Mouse (Mus musculus): ENCODE results near the gene Kcnj8. TPM values are rescaled to one million over a fixed set of nuclear protein-coding genes. Genes with fewer than 3 reads are reported as not detected.
A peak's percentile ranks its signal among the peaks of the same experiment; 100 is the strongest.

The Kcnj8 gene
- total RNA-seq, 2 experiments from 2014 or later = 20.7 to 21.4 TPM

DNA sequence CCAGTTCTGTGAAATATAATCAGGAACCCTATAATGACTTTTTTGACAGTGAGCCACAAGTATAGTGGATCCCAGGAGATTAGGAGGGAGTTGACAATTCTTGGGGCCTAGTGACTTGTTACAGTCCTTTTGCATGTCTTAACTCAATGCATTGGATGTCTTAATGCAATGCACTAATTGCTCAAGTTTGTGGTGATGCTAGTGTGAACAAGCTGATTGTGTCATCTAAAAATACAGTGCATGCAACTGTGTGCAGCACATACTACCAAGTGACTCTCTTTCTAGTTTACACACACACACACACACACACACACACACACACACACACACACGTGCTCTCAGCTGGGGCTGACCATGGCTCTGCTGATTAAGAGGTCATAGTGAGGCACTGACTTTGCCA is 15.4 kb downstream of the Kcnj8 start:
- intact Hi-C loops (cut with DNase I; ENCODE audit: low total_unique reads) = no loop called here
- DNase-seq = no peak

DNA sequence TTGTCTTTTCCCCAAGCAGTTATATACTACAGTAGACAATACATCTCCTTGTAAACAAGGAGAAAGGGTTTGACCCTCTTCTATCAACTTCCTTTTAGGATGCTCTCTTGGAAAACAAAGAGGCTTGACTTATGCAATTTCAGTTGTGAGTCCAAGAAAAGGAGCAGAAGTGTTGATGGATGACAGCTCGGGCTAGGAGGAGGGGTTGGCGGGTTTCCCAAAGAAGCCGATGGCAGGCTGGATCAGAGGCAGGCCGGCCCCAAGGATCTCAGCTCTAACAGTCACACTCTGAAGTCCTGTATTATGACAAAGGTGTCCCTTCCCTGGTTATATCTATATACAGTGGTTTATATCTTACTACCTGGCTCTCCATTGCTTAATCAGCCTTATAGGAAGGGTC is 19.9 kb downstream of the Kcnj8 start:
- intact Hi-C loops (cut with DNase I; ENCODE audit: low total_unique reads) = no loop called here
- DNase-seq = no peak

DNA sequence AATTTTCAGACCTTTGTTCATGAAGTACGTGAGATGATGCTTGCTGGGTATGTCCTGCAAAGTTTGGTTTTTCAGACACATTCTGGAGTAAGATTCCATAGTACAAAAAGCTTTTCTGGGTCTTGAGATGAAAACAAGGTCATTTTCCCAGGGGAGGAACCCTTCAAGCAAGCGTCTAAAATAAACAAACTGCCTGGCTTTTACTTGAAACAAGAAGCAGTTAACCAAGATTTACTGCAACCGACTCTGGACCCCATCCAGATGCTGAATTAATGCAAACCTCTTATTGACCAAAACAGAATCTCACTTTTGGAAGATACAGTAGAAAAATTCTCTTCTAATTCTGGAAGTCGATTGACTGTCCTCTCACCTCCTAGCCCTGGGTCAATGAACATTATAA is 20.5 kb downstream of the Kcnj8 start:
- intact Hi-C loops (cut with DNase I; ENCODE audit: low total_unique reads) = no loop called here
- DNase-seq = no peak

DNA sequence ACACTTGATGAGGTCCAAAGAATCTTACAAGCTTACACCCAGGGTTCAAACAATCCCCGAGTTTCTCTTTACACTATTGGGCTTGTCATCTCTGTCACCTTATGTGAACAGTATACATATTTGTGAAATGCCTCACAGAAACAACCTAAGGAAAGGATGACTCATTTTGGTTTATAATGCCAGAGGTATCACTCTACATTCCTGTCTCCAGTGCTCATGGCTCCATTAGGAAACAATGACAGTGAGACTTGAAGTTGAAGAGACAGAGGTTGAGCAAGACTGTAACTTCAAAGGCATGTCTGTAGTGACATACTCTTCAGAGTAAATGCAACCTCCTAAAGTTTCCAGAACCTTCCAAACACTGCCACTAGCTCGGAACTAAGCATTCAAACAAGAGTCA is 23.0 kb downstream of the Kcnj8 start:
- no peak for DNase-seq
- intact Hi-C loops (cut with DNase I; ENCODE audit: low total_unique reads) = no loop called here

DNA sequence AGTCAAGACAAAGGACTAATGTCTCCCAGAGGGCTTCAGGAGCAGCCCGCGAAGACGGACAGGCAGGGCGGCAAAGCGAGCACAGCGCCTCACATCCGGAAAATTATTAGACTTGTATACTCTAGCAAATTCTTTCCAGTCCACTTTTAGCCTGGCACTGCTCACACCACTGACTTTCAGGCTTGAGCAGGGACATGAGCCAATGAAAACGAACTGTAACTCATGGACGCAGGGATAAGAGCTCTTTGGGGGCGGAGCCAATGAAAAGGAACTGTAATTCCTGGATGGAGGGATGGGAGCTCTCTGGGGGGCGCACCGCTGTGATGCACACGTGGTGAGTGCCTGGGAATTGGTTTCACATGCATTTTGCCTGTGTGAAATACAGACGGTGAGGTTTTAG is 26.3 kb downstream of the Kcnj8 start:
- no peak for DNase-seq
- intact Hi-C loops (cut with DNase I; ENCODE audit: low total_unique reads) = no loop called here

DNA sequence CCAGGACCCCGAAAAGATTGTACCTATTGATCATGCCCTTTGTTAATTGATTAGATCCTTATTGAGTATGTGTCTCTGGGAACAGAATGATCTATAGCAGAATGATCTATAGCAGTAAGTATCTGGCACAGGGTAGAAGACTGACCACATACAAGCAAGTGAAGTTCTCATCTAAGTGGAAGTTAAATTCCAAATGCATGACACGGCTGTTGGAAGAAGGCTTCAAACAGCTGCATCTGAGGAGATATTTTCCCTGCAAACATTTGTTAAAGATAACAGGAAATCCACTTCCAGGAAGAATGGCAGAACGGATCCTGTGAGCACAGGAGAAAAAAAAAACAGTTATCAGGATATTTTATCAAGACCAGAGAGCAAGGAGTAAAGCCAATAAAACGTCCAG is 27.8 kb downstream of the Kcnj8 start:
- DNase-seq = no peak
- intact Hi-C loops (cut with DNase I; ENCODE audit: low total_unique reads) = no loop called here

GRCm38 (mm10) chr6:142542800-142543175 is 28.6 kb downstream of the Kcnj8 start:
- intact Hi-C loops (cut with DNase I; ENCODE audit: low total_unique reads) = no loop called here
- no peak for DNase-seq

- no peak for DNase-seq
- intact Hi-C loops (cut with DNase I; ENCODE audit: low total_unique reads) = no loop called here
Observed at GRCm38 (mm10) chr6:142542082-142542799, 29.2 kb downstream of the Kcnj8 start.

DNA sequence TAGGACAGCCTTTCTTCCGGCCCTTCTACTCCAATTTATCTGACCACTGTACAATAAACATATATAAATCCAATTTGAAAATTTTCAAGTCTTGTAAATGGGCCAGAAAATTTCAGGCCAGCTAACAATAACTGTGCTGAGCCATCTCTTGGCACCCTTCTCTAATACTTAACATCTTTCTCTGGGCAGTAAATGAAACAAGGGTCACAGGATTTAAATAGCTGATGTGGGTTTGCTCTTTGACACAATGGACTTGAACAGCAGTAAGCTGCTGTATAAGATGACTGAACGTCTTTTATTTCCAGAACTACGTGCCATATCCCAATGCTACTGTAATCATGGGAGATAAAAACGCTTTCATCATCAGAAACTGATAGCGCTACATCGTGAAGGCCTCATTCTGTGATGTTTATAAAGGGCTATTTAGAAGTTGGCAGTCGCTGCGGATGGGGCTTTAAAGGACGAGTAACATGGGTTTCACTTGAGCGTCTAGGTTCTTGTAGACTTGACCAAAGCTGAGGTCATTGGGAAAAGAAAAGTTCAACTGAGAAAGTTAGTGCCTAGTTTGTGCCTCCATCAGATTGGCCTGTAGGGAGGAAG is 30.8 kb downstream of the Kcnj8 start:
- intact Hi-C loops (cut with DNase I; ENCODE audit: low total_unique reads) = no loop called here
- no peak for DNase-seq

DNA sequence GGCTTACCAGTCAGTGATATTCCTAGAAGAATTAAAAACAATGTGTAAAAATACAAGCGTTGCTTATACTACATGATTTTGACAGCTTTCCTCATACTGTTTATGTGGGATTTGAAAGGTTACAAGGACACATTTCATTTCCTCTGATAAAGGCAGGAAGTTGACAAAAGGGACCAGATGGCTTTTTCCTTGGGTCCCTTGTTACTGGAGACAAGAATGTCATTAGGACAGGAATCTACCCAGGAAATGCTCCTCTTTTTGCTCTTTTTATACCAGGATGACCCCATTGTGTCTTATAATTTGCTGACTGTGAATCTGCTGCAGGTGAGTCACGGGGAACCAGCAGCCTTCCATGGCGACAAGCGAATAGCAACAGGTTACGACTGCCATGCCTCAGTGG is 31.3 kb downstream of the Kcnj8 start:
- intact Hi-C loops (cut with DNase I; ENCODE audit: low total_unique reads) = no loop called here
- no peak for DNase-seq

DNA sequence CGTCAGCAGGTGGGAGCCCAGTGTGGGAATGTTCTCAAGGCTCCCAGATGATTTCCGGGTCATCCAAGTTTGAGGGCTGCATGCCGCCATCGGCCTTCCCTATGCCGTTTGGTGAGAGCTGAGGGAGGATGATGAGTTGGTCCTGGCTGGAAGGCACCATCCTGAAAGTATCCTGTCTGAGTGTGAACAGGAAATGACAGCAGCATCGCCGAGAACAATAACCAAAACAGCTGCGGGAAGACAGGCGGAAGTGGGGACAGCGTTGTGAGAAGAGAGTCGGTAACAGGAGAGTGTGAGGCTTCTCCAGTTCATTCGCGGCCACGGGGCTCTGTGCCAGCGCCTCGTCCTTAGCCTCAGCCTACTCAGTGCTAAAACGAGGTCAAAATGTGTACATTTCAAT is 32.9 kb downstream of the Kcnj8 start:
- peak; percentile 57 for DNase-seq
- intact Hi-C loops (cut with DNase I; ENCODE audit: low total_unique reads) = no loop called here

DNA sequence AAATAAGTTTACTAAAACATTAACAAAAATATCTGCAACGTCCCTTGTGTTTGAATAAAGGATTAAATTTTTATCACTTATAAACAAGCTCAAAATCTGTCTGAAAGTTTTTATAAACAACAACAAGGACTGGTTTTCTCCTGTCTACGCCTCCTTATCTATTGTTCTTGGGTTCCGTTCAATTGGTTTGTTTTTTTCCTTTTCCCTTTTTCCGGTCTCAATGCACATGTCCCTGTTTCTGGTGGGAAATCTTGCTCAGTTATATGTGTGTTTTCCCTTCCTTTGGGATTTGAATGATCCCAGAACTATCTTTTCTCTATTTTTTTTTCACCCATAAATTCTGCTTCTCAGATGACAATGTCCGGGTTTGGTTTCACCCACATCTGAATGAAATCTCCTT is 38.0 kb downstream of the Kcnj8 start:
- intact Hi-C loops (cut with DNase I; ENCODE audit: low total_unique reads) = no loop called here
- DNase-seq = no peak

- no peak for DNase-seq
- intact Hi-C loops (cut with DNase I; ENCODE audit: low total_unique reads) = no loop called here
Observed at GRCm38 (mm10) chr6:142532686-142533085, 38.7 kb downstream of the Kcnj8 start.

GRCm38 (mm10) chr6:142532141-142532540 is 39.3 kb downstream of the Kcnj8 start:
- intact Hi-C loops (cut with DNase I; ENCODE audit: low total_unique reads) = no loop called here

DNA sequence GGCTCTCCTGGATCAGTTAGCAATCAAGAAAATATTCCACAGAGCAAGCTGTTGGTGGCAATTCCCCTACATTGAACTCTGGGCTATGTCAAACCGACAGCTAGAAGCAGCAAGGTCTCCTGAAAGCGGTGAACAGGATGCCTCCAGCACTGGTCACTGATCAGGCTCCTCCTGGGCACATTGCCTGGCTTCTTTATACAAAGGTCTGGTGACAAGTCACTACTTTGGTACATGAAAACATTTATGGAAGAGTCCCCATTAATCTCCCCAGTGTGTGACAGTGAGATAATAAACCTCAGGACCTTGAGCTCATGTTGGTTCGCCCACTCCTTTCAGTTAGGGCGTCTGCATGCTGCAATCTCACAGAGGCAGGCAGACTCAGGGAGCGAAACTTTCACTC is 41.0 kb downstream of the Kcnj8 start:
- no peak for DNase-seq
- intact Hi-C loops (cut with DNase I; ENCODE audit: low total_unique reads) = no loop called here

More at GRCm38 (mm10) chr6:142532141-142532540, 39.3 kb downstream of the Kcnj8 start:
- no peak for DNase-seq

DNA sequence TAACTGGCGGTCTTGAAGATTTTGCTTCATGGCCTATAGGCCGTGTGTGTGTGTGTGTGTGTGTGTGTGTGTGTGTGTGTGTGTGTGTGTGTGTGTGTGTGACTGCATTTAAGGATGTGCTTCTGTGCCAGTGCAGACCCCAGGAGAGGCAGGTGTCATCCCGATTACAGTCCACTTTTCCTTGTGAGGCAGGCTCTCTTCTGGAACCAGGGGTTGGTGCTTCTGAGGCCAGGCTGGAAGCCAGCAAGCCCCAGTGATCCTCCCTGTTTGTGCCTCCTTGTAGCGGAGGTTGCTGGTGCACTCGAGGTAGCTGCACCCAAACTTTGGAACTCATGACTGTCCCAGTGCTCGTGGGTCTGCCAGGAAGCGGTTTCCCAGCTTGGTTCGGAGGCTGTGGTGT is 41.7 kb downstream of the Kcnj8 start:
- intact Hi-C loops (cut with DNase I; ENCODE audit: low total_unique reads) = no loop called here
- no peak for DNase-seq

DNA sequence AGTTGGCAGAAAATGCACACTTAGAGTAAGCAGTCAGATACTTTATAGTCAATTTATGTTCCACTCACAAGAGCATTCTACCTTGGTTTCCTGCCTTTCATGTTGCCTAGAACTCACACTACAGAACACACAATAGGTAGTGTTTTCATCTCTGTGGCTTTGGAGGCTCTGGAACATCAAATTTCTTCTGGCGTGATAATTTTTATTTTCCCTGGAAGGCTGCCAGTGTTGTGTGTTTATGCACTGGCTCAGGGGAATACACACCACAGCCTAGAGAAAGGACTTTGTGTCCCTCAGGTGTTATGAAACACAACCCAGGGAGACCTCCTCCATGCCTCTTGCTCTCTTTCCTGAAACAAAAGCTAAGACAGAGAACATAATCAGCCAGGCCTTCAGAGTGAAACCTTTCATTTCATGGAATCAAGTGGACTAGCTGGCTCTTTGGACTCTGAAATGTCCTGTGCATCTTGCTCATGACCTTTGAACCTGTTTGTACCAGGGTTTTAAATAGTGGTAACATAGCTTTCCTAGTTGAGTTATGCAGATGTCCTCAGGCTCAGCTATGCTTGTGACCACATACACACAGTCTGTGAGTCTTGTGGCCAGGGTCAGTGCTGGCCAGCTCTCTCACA is 43.4 kb downstream of the Kcnj8 start:
- intact Hi-C loops (cut with DNase I; ENCODE audit: low total_unique reads) = no loop called here
- DNase-seq = no peak

DNA sequence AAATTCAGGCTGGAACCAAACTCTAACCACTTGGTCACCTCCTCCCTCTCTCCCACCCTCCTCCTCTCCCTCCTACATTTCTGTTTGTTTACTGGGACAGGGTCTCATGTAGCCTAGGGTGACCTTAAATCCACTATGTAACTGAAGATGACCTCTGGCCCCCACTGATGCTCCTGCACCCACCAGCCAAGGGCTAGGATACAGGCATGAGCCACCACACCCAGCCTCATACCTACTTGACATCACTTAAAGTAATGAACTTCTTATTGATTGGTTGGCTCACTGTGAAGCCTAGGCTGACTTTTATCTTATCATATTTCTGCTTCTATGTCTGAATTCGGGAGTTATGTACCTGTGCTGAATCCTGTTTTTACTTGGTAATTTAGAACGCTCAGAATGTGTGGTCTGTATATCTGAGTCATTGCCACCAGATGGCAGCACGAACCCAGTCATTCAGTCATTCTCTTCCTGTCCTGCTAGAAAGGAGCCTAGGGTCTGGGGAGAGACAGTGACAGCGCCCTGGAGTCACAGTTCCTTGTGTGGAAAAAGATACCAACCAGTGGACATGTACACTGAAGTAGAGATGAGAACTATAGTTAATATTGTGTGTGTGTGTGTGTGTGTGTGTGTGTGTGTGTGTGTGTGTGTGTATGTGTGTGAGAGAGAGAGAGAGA is 46.6 kb downstream of the Kcnj8 start:
- intact Hi-C loops (cut with DNase I; ENCODE audit: low total_unique reads) = loop anchor here (5.0 kb wide), 1 partner anchor 213 kb away; no protein-coding TSS in a partner anchor
- DNase-seq = peak; percentile 53

GRCm38 (mm10) chr6:142521591-142522110 is 49.8 kb downstream of the Kcnj8 start:
- intact Hi-C loops (cut with DNase I; ENCODE audit: low total_unique reads) = loop anchor here (5.0 kb wide), 1 partner anchor 216 kb away; no protein-coding TSS in a partner anchor
- DNase-seq = no peak

GRCm38 (mm10) chr6:142519110-142519509 is 52.3 kb downstream of the Kcnj8 start:
- intact Hi-C loops (cut with DNase I; ENCODE audit: low total_unique reads) = loop anchor here (5.0 to 10.0 kb wide), 2 partner anchors 42 to 124 kb away; no protein-coding TSS in a partner anchor
- no peak for DNase-seq

All from gastrocnemius, postnatal 14 days (tissue).